Mouse (Mus musculus) limb, embryonic 14.5 days (tissue): ENCODE data around the gene Spen. TPM values are rescaled to one million over a fixed set of nuclear protein-coding genes. Genes with fewer than 3 reads are reported as not detected.

Experiments used
- ATAC-seq: fragments of 200-750 bp; cut with Nextera tagmentation; 2 replicates; pipeline ENCODE4 v1.8.0; 2017; ENCODE audit warnings: low read depth, moderate number of reproducible peaks, moderate TSS enrichment; ENCODE audit not compliant: low FRiP score
- DNase-seq: peaks from one replicate; pipeline ENCODE4 v3.0.0-alpha.2; 2015; ENCODE audit warnings: low spot score
- H3K27ac ChIP-seq: fragments of 300-500 bp; sonication (generic); replicated peaks from 2 replicates; pipeline ENCODE4 v1.5.1; 2014; ENCODE audit warnings: low read depth, mild to moderate bottlenecking, low read length, moderate library complexity, mixed read lengths
- H3K27me3 ChIP-seq: fragments of 300-500 bp; sonication (generic); 2 replicates; pipeline ENCODE4 v1.6.1; 2014; ENCODE audit warnings: low read length, mixed read lengths; ENCODE audit not compliant: control insufficient read depth, insufficient read depth
- H3K36me3 ChIP-seq: fragments of 300-500 bp; sonication (generic); 2 replicates; pipeline ENCODE4 v1.6.1; 2014; ENCODE audit warnings: mild to moderate bottlenecking, low read length, moderate library complexity, mixed read lengths; ENCODE audit not compliant: control insufficient read depth, insufficient read depth
- H3K4me1 ChIP-seq: fragments of 300-500 bp; sonication (generic); 2 replicates; pipeline ENCODE4 v1.6.1; 2014; ENCODE audit warnings: antibody characterized with exemption, low read length, mixed read lengths; ENCODE audit not compliant: control insufficient read depth, insufficient read depth
- H3K4me2 ChIP-seq: fragments of 300-500 bp; sonication (generic); replicated peaks from 2 replicates; pipeline ENCODE4 v1.6.1; 2014; ENCODE audit warnings: low read depth, mild to moderate bottlenecking, low read length, moderate library complexity; ENCODE audit not compliant: severe bottlenecking
- H3K4me3 ChIP-seq: fragments of 300-500 bp; sonication (generic); replicated peaks from 2 replicates; pipeline ENCODE4 v1.5.1; 2014; ENCODE audit warnings: low read length
- H3K9ac ChIP-seq: fragments of 300-500 bp; sonication (generic); 2 replicates; pipeline ENCODE4 v1.6.1; 2014; ENCODE audit warnings: mild to moderate bottlenecking, low read depth, low read length, moderate library complexity; ENCODE audit not compliant: severe bottlenecking
- H3K9me3 ChIP-seq: fragments of 300-500 bp; sonication (generic); 2 replicates; pipeline ENCODE4 v1.6.1; 2016; ENCODE audit warnings: low read length; ENCODE audit not compliant: control insufficient read depth
- POLR2A ChIP-seq: fragments of 200-500 bp; IDR thresholded peaks from 2 replicates; pipeline ENCODE4 v1.8.0; 2012; ENCODE audit warnings: inconsistent platforms, mild to moderate bottlenecking, moderate library complexity, borderline replicate concordance; ENCODE audit not compliant: insufficient read depth, insufficient read length; ENCODE audit errors: extremely low read depth
- WGBS: fragments of 180-500 bp; shearing (Covaris S2); extraction: QIAGEN DNeasy Blood & Tissue Kit; methylation state at CpG from one replicate; pipeline ENCODE4 v1.1.7; 2014; 5-methylcytosine and 5-hydroxymethylcytosine counted together
- polyA plus RNA-seq, 2 experiments: library from polyadenylated mRNA; depleted of rRNA in 1 of 2; stranded (reverse) in 1 of 2; unstranded in 1 of 2; fragments of >200 nt; fragmentation: Nextera tagmentation in 1 of 2; extraction: Ambion mirVana in 1 of 2; gene quantifications; 2 replicates each; pipeline versions ENCODE4 v1.2.1 to v1.2.3; 2012 to 2014

The Spen gene
- polyA plus RNA-seq, 2 experiments: 13.1 to 15.9 TPM

GRCm38 (mm10) chr4:141484071-141484470 lies 54.3 kb downstream of the Spen start:
- no peak for TF ChIP-seq POLR2A
- H3K36me3 ChIP-seq: peaks cover 94% of the 10 kb centered on the region
- H3K4me1 ChIP-seq: no peaks in the 10 kb centered on the region
- H3K4me3 ChIP-seq: no peak overlapping the region
- WGBS: 70% methylated on average over 11 of the region's 11 CpGs
- DNase-seq (no peak), ATAC-seq (no peak; the same call in 1 of the 2 replicates)
- no peaks in the 10 kb centered on the region for H3K27me3 ChIP-seq
- H3K27ac ChIP-seq: no peak overlapping the region
- H3K9me3 ChIP-seq: no peaks in the 10 kb centered on the region
- no peak overlapping the region for H3K9ac ChIP-seq
- H3K4me2 ChIP-seq: no peak overlapping the region

- ATAC-seq (no peak), DNase-seq (no peak)
- no peaks in the 10 kb centered on the region for H3K9me3 ChIP-seq
- no peak overlapping the region for H3K4me3 ChIP-seq
- no peak overlapping the region for H3K4me2 ChIP-seq
- WGBS: 93% methylated on average over 8 of the region's 8 CpGs
- peaks cover 94% of the 10 kb centered on the region for H3K36me3 ChIP-seq
- no peaks in the 10 kb centered on the region for H3K27me3 ChIP-seq
- H3K4me1 ChIP-seq: no peaks in the 10 kb centered on the region
- no peak overlapping the region for H3K27ac ChIP-seq
- H3K9ac ChIP-seq: no peak overlapping the region
- TF ChIP-seq POLR2A: no peak
These were observed 59.0 kb downstream of the Spen start for GRCm38 (mm10) chr4:141479411-141479810.

- no peak for DNase-seq
- H3K4me2 ChIP-seq: no peak overlapping the region
- H3K4me3 ChIP-seq: no peak overlapping the region
- TF ChIP-seq POLR2A: no peak
- no peaks in the 10 kb centered on the region for H3K27me3 ChIP-seq
- H3K4me1 ChIP-seq: no peaks in the 10 kb centered on the region
- 96% methylated on average over 32 of the region's 32 CpGs for WGBS
- peak overlapping the region; percentile 67 for H3K27ac ChIP-seq
- H3K36me3 ChIP-seq: peaks cover 94% of the 10 kb centered on the region
- H3K9ac ChIP-seq: no peak overlapping the region
- no peak for ATAC-seq
- H3K9me3 ChIP-seq: no peaks in the 10 kb centered on the region
These were observed 59.6 kb downstream of the Spen start for GRCm38 (mm10) chr4:141478794-141479193.

GRCm38 (mm10) chr4:141478225-141478624 lies 60.2 kb downstream of the Spen start:
- H3K9ac ChIP-seq: no peak overlapping the region
- H3K27ac ChIP-seq: peak overlapping the region; percentile 67
- no peak overlapping the region for H3K4me2 ChIP-seq
- H3K4me1 ChIP-seq: no peaks in the 10 kb centered on the region
- peaks cover 96% of the 10 kb centered on the region for H3K36me3 ChIP-seq
- no peak for TF ChIP-seq POLR2A
- WGBS: 88% methylated on average over 23 of the region's 23 CpGs
- ATAC-seq (no peak), DNase-seq (no peak)
- no peaks in the 10 kb centered on the region for H3K27me3 ChIP-seq
- H3K4me3 ChIP-seq: no peak overlapping the region
- H3K9me3 ChIP-seq: no peaks in the 10 kb centered on the region

- peak; percentile 49 for DNase-seq
- Histone ChIP-seq H3K9ac (no peak overlapping the region), H3K27ac (peak overlapping the region; percentile 55; the same call in 1 of the 2 replicates), H3K27me3 (no peaks in the 10 kb centered on the region), H3K9me3 (no peaks in the 10 kb centered on the region), H3K36me3 (peaks cover 96% of the 10 kb centered on the region), H3K4me2 (no peak overlapping the region), H3K4me3 (no peak overlapping the region), H3K4me1 (no peaks in the 10 kb centered on the region)
- peak; percentile 64; the same call in 1 of the 2 replicates for ATAC-seq
- no peak for TF ChIP-seq POLR2A
- 82% methylated on average over 16 of the region's 16 CpGs for WGBS
These were observed 60.7 kb downstream of the Spen start for GRCm38 (mm10) chr4:141477681-141478102.

GRCm38 (mm10) chr4:141474431-141474830 lies 64.0 kb downstream of the Spen start:
- no peak for TF ChIP-seq POLR2A
- DNase-seq: no peak
- Histone ChIP-seq H3K27ac (no peak overlapping the region), H3K4me3 (no peak overlapping the region), H3K27me3 (no peaks in the 10 kb centered on the region), H3K9ac (no peak overlapping the region), H3K4me2 (no peak overlapping the region), H3K36me3 (peaks cover 99% of the 10 kb centered on the region), H3K9me3 (no peaks in the 10 kb centered on the region), H3K4me1 (no peaks in the 10 kb centered on the region)
- 92% methylated on average over 19 of the region's 19 CpGs for WGBS
- no peak for ATAC-seq
